Mouse (Mus musculus) kidney, embryonic 16.5 days (tissue): ENCODE results near the gene Zfp945. TPM values are rescaled to one million over a fixed set of nuclear protein-coding genes. Genes with fewer than 3 reads are reported as not detected.
A peak's percentile ranks its signal among the peaks of the same experiment; 100 is the strongest.
"Not testable (repeated sequence)": the region's sequence is repeated elsewhere in the genome, so short reads cannot be mapped to it uniquely, and the experiment has no call there.

ENCODE experiments used
- ATAC-seq: fragments of 200-750 bp; cut with Nextera tagmentation; 2 replicates; pipeline ENCODE4 v1.8.0; 2017; ENCODE audit warnings: moderate TSS enrichment; ENCODE audit not compliant: low FRiP score, low TSS enrichment
- H3K27ac ChIP-seq: fragments of 300-500 bp; sonication (generic); 2 replicates; pipeline ENCODE4 v1.5.1; 2014; ENCODE audit warnings: low read length
- H3K27me3 ChIP-seq: fragments of 300-500 bp; sonication (generic); 2 replicates; pipeline ENCODE4 v1.6.1; 2014; ENCODE audit warnings: low read length, control low read depth, mixed read lengths; ENCODE audit not compliant: insufficient read depth
- H3K36me3 ChIP-seq: fragments of 300-500 bp; sonication (generic); 2 replicates; pipeline ENCODE4 v1.6.1; 2014; ENCODE audit warnings: low read length, control low read depth, mixed read lengths; ENCODE audit not compliant: insufficient read depth
- H3K4me1 ChIP-seq: fragments of 300-500 bp; sonication (generic); 2 replicates; pipeline ENCODE4 v1.6.1; 2014; ENCODE audit warnings: low read length, control low read depth, mixed read lengths; ENCODE audit not compliant: insufficient read depth
- H3K4me2 ChIP-seq: fragments of 300-500 bp; sonication (generic); replicated peaks from 2 replicates; pipeline ENCODE4 v1.6.1; 2014; ENCODE audit warnings: low read depth, low read length
- H3K4me3 ChIP-seq: fragments of 300-500 bp; sonication (generic); 2 replicates; pipeline ENCODE4 v1.5.1; 2014; ENCODE audit warnings: mild to moderate bottlenecking, low read length
- H3K9ac ChIP-seq: fragments of 300-500 bp; sonication (generic); replicated peaks from 2 replicates; pipeline ENCODE4 v1.6.1; 2014; ENCODE audit warnings: low read length
- H3K9me3 ChIP-seq: fragments of 300-500 bp; sonication (generic); 2 replicates; pipeline ENCODE4 v1.6.1; 2016; ENCODE audit warnings: low read length, control low read depth
- WGBS: fragments of 180-500 bp; shearing (Covaris S2); extraction: QIAGEN DNeasy Blood & Tissue Kit; methylation state at CpG from one replicate; pipeline ENCODE4 v1.1.7; 2014; 5-methylcytosine and 5-hydroxymethylcytosine counted together
- polyA plus RNA-seq: library from polyadenylated mRNA; unstranded; fragments of >200 nt; fragmentation: Nextera tagmentation; extraction: Ambion mirVana; gene quantifications from 2 replicates; pipeline ENCODE4 v1.2.1, GENCODE M21; 2015

The Zfp945 gene
- polyA plus RNA-seq: 21.0 and 21.7 TPM in 2 replicates

- peaks cover 9% of the 10 kb centered on the region for H3K4me1 ChIP-seq
- WGBS: 0% methylated on average over 20 of the region's 20 CpGs
- H3K27me3 ChIP-seq: no peaks in the 10 kb centered on the region
- H3K27ac ChIP-seq: peak within 1 kb of the TSS; percentile 93
- H3K4me3 ChIP-seq: peak within 1 kb of the TSS; percentile 86
- no peaks in the 10 kb centered on the region for H3K9me3 ChIP-seq
- peak within 1 kb of the TSS; percentile 84 for H3K9ac ChIP-seq
- H3K36me3 ChIP-seq: peaks cover 16% of the 10 kb centered on the region
- ATAC-seq: peak; percentile 97
- H3K4me2 ChIP-seq: peak within 1 kb of the TSS; percentile 66
Observed at GRCm38 (mm10) chr17:22866845-22867481, at the start of gene Zfp945. Gene Zfp945 (minus strand): TSS chr17:22867134.

- Histone ChIP-seq H3K4me3 (no peak overlapping the region), H3K36me3 (no peaks in the 10 kb centered on the region), H3K27ac (no peak overlapping the region), H3K4me1 (no peaks in the 10 kb centered on the region), H3K9me3 (peaks cover 2% of the 10 kb centered on the region; the same call in 1 of the 2 replicates), H3K4me2 (no peak overlapping the region), H3K9ac (no peak overlapping the region), H3K27me3 (no peaks in the 10 kb centered on the region)
- WGBS: 83% methylated on average over 3 of the region's 3 CpGs
- no peak for ATAC-seq
Observed at GRCm38 (mm10) chr17:22888302-22888701, 21.4 kb upstream of the Zfp945 start.

GRCm38 (mm10) chr17:22884059-22884698 is 17.2 kb upstream of the Zfp945 start:
- Histone ChIP-seq H3K27ac (no peak overlapping the region), H3K9me3 (peaks cover 2% of the 10 kb centered on the region; the same call in 1 of the 2 replicates), H3K4me3 (no peak overlapping the region), H3K36me3 (no peaks in the 10 kb centered on the region), H3K27me3 (no peaks in the 10 kb centered on the region), H3K4me1 (no peaks in the 10 kb centered on the region), H3K9ac (no peak overlapping the region), H3K4me2 (no peak overlapping the region)
- WGBS: 61% methylated on average over 10 of the region's 10 CpGs
- ATAC-seq: no peak

GRCm38 (mm10) chr17:22877427-22878307 is 10.7 kb upstream of the Zfp945 start:
- H3K4me1 ChIP-seq: no peaks in the 10 kb centered on the region
- H3K9me3 ChIP-seq: peaks cover 13% of the 10 kb centered on the region
- H3K27me3 ChIP-seq: no peaks in the 10 kb centered on the region
- 94% methylated on average over 10 of the region's 11 CpGs for WGBS
- no peaks in the 10 kb centered on the region for H3K36me3 ChIP-seq
- H3K27ac ChIP-seq: no peak overlapping the region
- H3K4me2 ChIP-seq: no peak overlapping the region
- H3K9ac ChIP-seq: no peak overlapping the region
- no peak for ATAC-seq
- no peak overlapping the region for H3K4me3 ChIP-seq

GRCm38 (mm10) chr17:22876316-22876715 is 9.4 kb upstream of the Zfp945 start:
- Histone ChIP-seq H3K27me3 (no peaks in the 10 kb centered on the region), H3K9ac (no peak overlapping the region), H3K9me3 (peaks cover 13% of the 10 kb centered on the region), H3K27ac (no peak overlapping the region), H3K4me3 (no peak overlapping the region), H3K4me1 (no peaks in the 10 kb centered on the region), H3K4me2 (no peak overlapping the region), H3K36me3 (no peaks in the 10 kb centered on the region)
- no peak for ATAC-seq
- WGBS: 93% methylated on average over 20 of the region's 20 CpGs

- 88% methylated on average over 4 of the region's 4 CpGs for WGBS
- not testable (repeated sequence) for H3K27ac ChIP-seq, ATAC-seq
Observed at GRCm38 (mm10) chr17:22875549-22875948, 8.6 kb upstream of the Zfp945 start.

GRCm38 (mm10) chr17:22866421-22866844 is 501 bp downstream of the Zfp945 start:
- H3K27me3 ChIP-seq: no peaks in the 10 kb centered on the region
- peak overlapping the region; percentile 84 for H3K9ac ChIP-seq
- H3K4me2 ChIP-seq: peak overlapping the region; percentile 66
- WGBS: under 1% methylated on average over 10 of the region's 10 CpGs
- H3K27ac ChIP-seq: peak overlapping the region; percentile 93
- peak; percentile 41; the same call in 1 of the 2 replicates for ATAC-seq
- H3K36me3 ChIP-seq: peaks cover 19% of the 10 kb centered on the region
- no peaks in the 10 kb centered on the region for H3K9me3 ChIP-seq
- H3K4me1 ChIP-seq: peaks cover 9% of the 10 kb centered on the region
- H3K4me3 ChIP-seq: peak overlapping the region; percentile 86

More at GRCm38 (mm10) chr17:22875549-22875948, 8.6 kb upstream of the Zfp945 start:
- not testable (repeated sequence) for H3K9ac ChIP-seq, H3K4me2 ChIP-seq, H3K4me1 ChIP-seq, H3K36me3 ChIP-seq, H3K27me3 ChIP-seq, H3K4me3 ChIP-seq
- peaks cover 13% of the 10 kb centered on the region for H3K9me3 ChIP-seq

- Histone ChIP-seq H3K4me3 (no peak overlapping the region), H3K4me1 (no peaks in the 10 kb centered on the region), H3K27ac (no peak overlapping the region), H3K36me3 (no peaks in the 10 kb centered on the region), H3K9ac (no peak overlapping the region), H3K4me2 (no peak overlapping the region), H3K9me3 (no peaks in the 10 kb centered on the region), H3K27me3 (no peaks in the 10 kb centered on the region)
- WGBS: 55% methylated on average over 4 of the region's 4 CpGs
- ATAC-seq: no peak
Observed at GRCm38 (mm10) chr17:22821166-22821565, 45.8 kb downstream of the Zfp945 start.

- Histone ChIP-seq H3K4me3 (peak overlapping the region; percentile 79), H3K27ac (no peak overlapping the region), H3K4me2 (peak overlapping the region; percentile 51), H3K27me3 (no peaks in the 10 kb centered on the region), H3K9ac (no peak overlapping the region), H3K4me1 (no peaks in the 10 kb centered on the region), H3K36me3 (no peaks in the 10 kb centered on the region), H3K9me3 (no peaks in the 10 kb centered on the region)
- 74% methylated on average over 3 of the region's 3 CpGs for WGBS
- ATAC-seq: no peak
Observed at GRCm38 (mm10) chr17:22818199-22818595, 48.7 kb downstream of the Zfp945 start.
